Mouse (Mus musculus): ENCODE measurements at regions not wholly inside any gene's neighbourhood (a gene's known extent, or its start where the extent isn't known, plus 50 kb on each side); places are given as distances from the start of the nearest gene placed in this dataset.
A peak's percentile ranks its signal among the peaks of the same experiment; 100 is the strongest.
"Not testable (repeated sequence)": the region's sequence is repeated elsewhere in the genome, so short reads cannot be mapped to it uniquely, and the experiment has no call there.

GRCm38 (mm10) chr13:31050160-31050788 lies 76.3 kb downstream of the Gm5447 start:
- ATAC-seq, result no peak
- no peak overlapping the region for H3K27ac ChIP-seq
- H3K9me3 ChIP-seq (replicated peaks), result no peaks in the 10 kb centered on the region
- H3K36me3 ChIP-seq (ENCODE audit: poor library complexity, severe bottlenecking), result no peaks in the 10 kb centered on the region
- H3K4me3 ChIP-seq, result no peak overlapping the region
- H3K27me3 ChIP-seq, result no peaks in the 10 kb centered on the region
- 55% methylated on average over 11 of the region's 11 CpGs for WGBS
- H3K4me1 ChIP-seq, result no peaks in the 10 kb centered on the region
- no peak overlapping the region for H3K9ac ChIP-seq
- H3K4me2 ChIP-seq, result no peak overlapping the region

DNA sequence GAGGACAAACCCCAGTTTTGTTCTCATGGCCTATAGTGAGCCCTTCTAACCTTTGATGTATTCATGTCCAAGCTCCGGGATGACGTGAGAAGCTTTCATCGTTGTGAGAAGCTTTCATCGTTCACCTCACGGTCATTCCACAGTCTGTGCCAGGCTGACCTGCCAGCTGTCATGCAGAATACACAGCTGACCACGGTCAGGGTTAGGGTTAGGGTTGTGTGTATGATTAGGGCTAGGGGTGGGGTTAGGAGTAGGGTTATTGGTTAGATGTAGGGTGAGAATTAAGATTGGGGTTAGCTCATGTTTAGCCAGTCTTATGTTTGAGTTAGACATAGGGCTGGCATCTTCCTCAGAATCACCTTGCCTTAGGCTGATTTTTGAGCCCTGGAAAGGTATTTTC lies 77.6 kb downstream of the Gm5447 start:
- H3K4me3 ChIP-seq; H3K4me2 ChIP-seq; H3K9ac ChIP-seq; H3K27me3 ChIP-seq; H3K9me3 ChIP-seq (replicated peaks); H3K36me3 ChIP-seq (ENCODE audit: poor library complexity, severe bottlenecking); ATAC-seq; H3K27ac ChIP-seq; H3K4me1 ChIP-seq: not testable (repeated sequence)
- 0% methylated on average over 2 of the region's 6 CpGs for WGBS

GRCm38 (mm10) chr13:31054356-31054755 lies 80.4 kb downstream of the Gm5447 start:
- Histone ChIP-seq H3K4me1 (no peaks in the 10 kb centered on the region), H3K9me3 (replicated peaks) (no peaks in the 10 kb centered on the region), H3K9ac (no peak overlapping the region), H3K27ac (no peak overlapping the region), H3K27me3 (no peaks in the 10 kb centered on the region), H3K4me2 (no peak overlapping the region), H3K4me3 (no peak overlapping the region), H3K36me3 (ENCODE audit: poor library complexity, severe bottlenecking) (no peaks in the 10 kb centered on the region)
- WGBS, result 95% methylated on average over 8 of the region's 8 CpGs
- ATAC-seq, result no peak

- H3K9ac ChIP-seq, result no peak overlapping the region
- H3K4me1 ChIP-seq, result no peaks in the 10 kb centered on the region
- ATAC-seq, result no peak
- H3K27me3 ChIP-seq, result no peaks in the 10 kb centered on the region
- no peaks in the 10 kb centered on the region for H3K36me3 ChIP-seq (ENCODE audit: poor library complexity, severe bottlenecking)
- H3K4me3 ChIP-seq, result no peak overlapping the region
- H3K27ac ChIP-seq, result no peak overlapping the region
- 64% methylated on average over 5 of the region's 5 CpGs for WGBS
- H3K4me2 ChIP-seq, result no peak overlapping the region
- H3K9me3 ChIP-seq (replicated peaks), result no peaks in the 10 kb centered on the region
Observed at GRCm38 (mm10) chr13:31055376-31056083, 81.5 kb downstream of the Gm5447 start.

DNA sequence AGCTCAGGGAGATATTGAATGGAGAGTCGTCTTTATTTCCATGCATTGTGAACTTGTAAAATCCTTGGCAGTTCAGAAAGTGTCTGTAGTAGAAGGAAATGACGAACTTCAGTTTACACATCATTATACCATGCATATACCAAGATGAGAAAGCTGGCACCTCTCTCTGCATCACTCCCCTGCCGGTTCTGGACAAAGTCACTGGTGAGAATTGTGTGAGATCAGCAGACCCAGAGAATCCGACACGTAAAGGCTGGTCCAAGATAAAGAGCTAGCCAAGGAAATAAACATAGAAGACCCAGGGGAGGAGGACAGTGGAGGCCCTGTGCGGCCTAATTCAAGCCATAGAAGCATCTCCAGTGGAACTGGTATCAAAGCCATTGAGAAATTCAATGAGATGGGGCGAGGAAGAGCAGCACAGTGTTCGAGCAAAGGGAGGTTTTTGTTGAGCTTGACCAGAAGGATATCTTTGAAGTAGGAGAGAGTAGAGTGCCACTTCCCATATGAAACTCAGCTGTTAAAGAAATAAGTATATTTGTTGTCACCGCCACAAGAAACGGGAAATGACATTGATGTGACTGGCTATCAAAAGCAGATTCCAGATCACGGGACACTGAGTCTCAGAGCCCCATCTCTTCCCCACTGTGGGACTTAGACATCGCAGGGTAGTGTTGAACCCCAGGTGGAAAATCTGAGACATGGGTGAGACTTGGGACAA lies 82.3 kb downstream of the Gm5447 start:
- no peaks in the 10 kb centered on the region for H3K4me1 ChIP-seq
- no peak overlapping the region for H3K27ac ChIP-seq
- no peak overlapping the region for H3K4me2 ChIP-seq
- no peaks in the 10 kb centered on the region for H3K9me3 ChIP-seq (replicated peaks)
- no peaks in the 10 kb centered on the region for H3K27me3 ChIP-seq
- WGBS, result 92% methylated on average over 12 of the region's 12 CpGs
- H3K36me3 ChIP-seq (ENCODE audit: poor library complexity, severe bottlenecking), result no peaks in the 10 kb centered on the region
- H3K9ac ChIP-seq, result no peak overlapping the region
- ATAC-seq, result no peak
- no peak overlapping the region for H3K4me3 ChIP-seq

- Histone ChIP-seq H3K9me3 (replicated peaks) (no peaks in the 10 kb centered on the region), H3K9ac (no peak overlapping the region), H3K36me3 (ENCODE audit: poor library complexity, severe bottlenecking) (no peaks in the 10 kb centered on the region), H3K27ac (no peak overlapping the region), H3K4me1 (no peaks in the 10 kb centered on the region), H3K4me3 (no peak overlapping the region), H3K4me2 (no peak overlapping the region), H3K27me3 (no peaks in the 10 kb centered on the region)
- WGBS, result 82% methylated on average over 6 of the region's 6 CpGs
- no peak for ATAC-seq
Observed at GRCm38 (mm10) chr13:31060916-31061431, 87.0 kb downstream of the Gm5447 start.

- Histone ChIP-seq H3K27me3 (no peaks in the 10 kb centered on the region), H3K4me1 (no peaks in the 10 kb centered on the region), H3K9ac (no peak overlapping the region), H3K4me2 (no peak overlapping the region), H3K4me3 (no peak overlapping the region), H3K9me3 (replicated peaks) (no peaks in the 10 kb centered on the region), H3K27ac (no peak overlapping the region), H3K36me3 (ENCODE audit: poor library complexity, severe bottlenecking) (no peaks in the 10 kb centered on the region)
- no peak for ATAC-seq
- 77% methylated on average over 2 of the region's 2 CpGs for WGBS
Observed at GRCm38 (mm10) chr13:31068343-31068742, 94.3 kb downstream of the Gm5447 start.

- Histone ChIP-seq H3K4me3 (no peak overlapping the region), H3K36me3 (ENCODE audit: poor library complexity, severe bottlenecking) (no peaks in the 10 kb centered on the region), H3K9me3 (replicated peaks) (no peaks in the 10 kb centered on the region), H3K4me1 (no peaks in the 10 kb centered on the region), H3K4me2 (no peak overlapping the region), H3K9ac (no peak overlapping the region), H3K27me3 (peaks cover 18% of the 10 kb centered on the region), H3K27ac (no peak overlapping the region)
- ATAC-seq, result no peak
- WGBS, result 57% methylated on average over 5 of the region's 5 CpGs
Observed at GRCm38 (mm10) chr13:31076541-31076940, 102.5 kb downstream of the Gm5447 start.

DNA sequence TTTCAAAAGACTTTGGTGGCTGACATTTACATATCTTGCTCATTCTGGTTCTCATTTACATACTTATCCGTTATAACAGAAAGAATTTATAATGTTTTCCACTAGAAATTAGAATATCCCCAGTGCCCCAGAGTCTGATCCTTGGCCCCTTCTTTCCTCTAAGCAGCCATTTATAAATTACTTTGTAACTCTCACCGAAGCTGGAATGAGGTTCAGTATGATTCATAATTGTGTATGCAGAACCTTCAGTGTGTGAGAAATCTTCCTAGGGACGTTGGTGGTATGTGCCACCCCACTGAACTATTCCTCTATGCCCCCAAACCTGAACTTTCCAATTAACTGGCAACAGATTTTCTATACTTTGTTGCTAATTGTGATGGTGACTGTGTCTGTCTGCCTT lies 104.7 kb downstream of the Gm5447 start:
- no peak overlapping the region for H3K27ac ChIP-seq
- no peak for ATAC-seq
- WGBS, result 65% methylated on average over 3 of the region's 3 CpGs
- H3K27me3 ChIP-seq, result peaks cover 21% of the 10 kb centered on the region
- H3K9ac ChIP-seq, result no peak overlapping the region
- no peak overlapping the region for H3K4me2 ChIP-seq
- no peak overlapping the region for H3K4me3 ChIP-seq
- no peaks in the 10 kb centered on the region for H3K4me1 ChIP-seq
- no peaks in the 10 kb centered on the region for H3K9me3 ChIP-seq (replicated peaks)
- H3K36me3 ChIP-seq (ENCODE audit: poor library complexity, severe bottlenecking), result no peaks in the 10 kb centered on the region

GRCm38 (mm10) chr13:31080215-31080614 lies 106.2 kb downstream of the Gm5447 start:
- no peaks in the 10 kb centered on the region for H3K36me3 ChIP-seq (ENCODE audit: poor library complexity, severe bottlenecking)
- no peaks in the 10 kb centered on the region for H3K9me3 ChIP-seq (replicated peaks)
- H3K27ac ChIP-seq, result no peak overlapping the region
- no peak overlapping the region for H3K4me2 ChIP-seq
- no peak for ATAC-seq
- no peaks in the 10 kb centered on the region for H3K4me1 ChIP-seq
- H3K27me3 ChIP-seq, result peaks cover 21% of the 10 kb centered on the region
- H3K4me3 ChIP-seq, result no peak overlapping the region
- H3K9ac ChIP-seq, result no peak overlapping the region
- WGBS, result 30% methylated on average over 4 of the region's 4 CpGs

DNA sequence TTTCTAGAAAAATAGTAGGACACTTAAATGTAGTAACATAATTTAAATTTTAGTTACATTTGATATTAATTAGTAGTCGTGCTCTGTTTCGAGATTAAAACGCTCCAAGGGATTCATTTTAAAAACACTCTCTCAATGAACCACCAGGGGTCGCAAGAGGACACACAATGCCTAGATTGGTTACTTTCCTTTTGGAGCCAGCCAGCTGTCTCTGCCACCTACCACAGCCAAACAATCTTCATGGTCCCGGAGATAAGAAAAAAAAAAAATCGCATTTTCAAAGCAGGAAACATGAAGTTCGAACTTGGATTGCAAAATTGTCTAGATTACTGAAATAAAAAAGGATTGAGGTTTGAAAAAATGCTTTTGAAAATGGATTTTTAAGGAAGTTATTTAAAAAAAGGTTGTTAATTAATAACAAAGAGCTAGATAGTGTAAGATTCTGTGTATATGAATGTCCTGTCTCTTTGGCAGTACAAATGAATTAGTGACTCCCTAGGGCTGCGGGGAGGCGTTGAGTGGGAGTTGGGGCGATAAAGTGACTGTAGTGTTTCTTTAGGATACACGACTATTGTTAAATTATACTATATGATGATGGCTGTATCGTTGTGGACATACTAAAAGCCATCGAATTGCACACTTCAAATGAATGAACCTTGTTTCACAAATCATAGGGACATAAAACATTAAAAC lies 108.6 kb downstream of the Gm5447 start:
- Histone ChIP-seq H3K4me3 (no peak overlapping the region), H3K27me3 (peaks cover 21% of the 10 kb centered on the region), H3K27ac (no peak overlapping the region), H3K4me1 (no peaks in the 10 kb centered on the region), H3K9me3 (replicated peaks) (no peaks in the 10 kb centered on the region), H3K9ac (no peak overlapping the region), H3K4me2 (no peak overlapping the region), H3K36me3 (ENCODE audit: poor library complexity, severe bottlenecking) (no peaks in the 10 kb centered on the region)
- peak; percentile 75 for ATAC-seq
- 39% methylated on average over 13 of the region's 13 CpGs for WGBS

DNA sequence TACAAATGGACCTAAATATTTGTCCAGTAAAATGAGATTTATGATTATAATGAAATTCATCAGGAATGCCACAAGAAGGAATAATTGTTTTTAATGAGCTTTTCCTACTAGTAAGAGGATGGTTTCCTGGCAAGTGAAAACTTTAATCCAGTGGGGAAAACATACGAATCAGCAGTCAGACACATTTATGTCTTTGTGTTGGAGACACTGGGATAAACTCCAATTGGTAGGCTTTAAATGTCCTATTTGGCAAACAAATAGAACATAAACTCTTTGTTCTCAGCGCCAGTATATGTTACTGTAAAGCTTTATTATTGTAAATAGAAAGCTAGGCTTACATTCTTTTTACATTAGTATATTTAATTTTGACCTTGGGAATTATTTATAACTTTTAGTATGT lies 127.0 kb downstream of the Gm5447 start:
- no peaks in the 10 kb centered on the region for H3K9me3 ChIP-seq (replicated peaks)
- H3K4me3 ChIP-seq, result no peak overlapping the region
- no peaks in the 10 kb centered on the region for H3K27me3 ChIP-seq
- WGBS, result 78% methylated on average over 2 of the region's 2 CpGs
- no peak for ATAC-seq
- no peaks in the 10 kb centered on the region for H3K36me3 ChIP-seq (ENCODE audit: poor library complexity, severe bottlenecking)
- no peak overlapping the region for H3K9ac ChIP-seq
- H3K4me2 ChIP-seq, result no peak overlapping the region
- H3K27ac ChIP-seq, result no peak overlapping the region
- no peaks in the 10 kb centered on the region for H3K4me1 ChIP-seq

Data from forebrain, embryonic 13.5 days (tissue).